Mouse (Mus musculus): Measurements from ENCODE around the gene Csnk2a1. TPM values are rescaled to one million over a fixed set of nuclear protein-coding genes. Genes with fewer than 3 reads are reported as not detected.

The Csnk2a1 gene
- 72.5 and 106 TPM in 2 replicates for polyA plus RNA-seq (2014; fragmentation: Nextera tagmentation; extraction: Ambion mirVana)

DNA sequence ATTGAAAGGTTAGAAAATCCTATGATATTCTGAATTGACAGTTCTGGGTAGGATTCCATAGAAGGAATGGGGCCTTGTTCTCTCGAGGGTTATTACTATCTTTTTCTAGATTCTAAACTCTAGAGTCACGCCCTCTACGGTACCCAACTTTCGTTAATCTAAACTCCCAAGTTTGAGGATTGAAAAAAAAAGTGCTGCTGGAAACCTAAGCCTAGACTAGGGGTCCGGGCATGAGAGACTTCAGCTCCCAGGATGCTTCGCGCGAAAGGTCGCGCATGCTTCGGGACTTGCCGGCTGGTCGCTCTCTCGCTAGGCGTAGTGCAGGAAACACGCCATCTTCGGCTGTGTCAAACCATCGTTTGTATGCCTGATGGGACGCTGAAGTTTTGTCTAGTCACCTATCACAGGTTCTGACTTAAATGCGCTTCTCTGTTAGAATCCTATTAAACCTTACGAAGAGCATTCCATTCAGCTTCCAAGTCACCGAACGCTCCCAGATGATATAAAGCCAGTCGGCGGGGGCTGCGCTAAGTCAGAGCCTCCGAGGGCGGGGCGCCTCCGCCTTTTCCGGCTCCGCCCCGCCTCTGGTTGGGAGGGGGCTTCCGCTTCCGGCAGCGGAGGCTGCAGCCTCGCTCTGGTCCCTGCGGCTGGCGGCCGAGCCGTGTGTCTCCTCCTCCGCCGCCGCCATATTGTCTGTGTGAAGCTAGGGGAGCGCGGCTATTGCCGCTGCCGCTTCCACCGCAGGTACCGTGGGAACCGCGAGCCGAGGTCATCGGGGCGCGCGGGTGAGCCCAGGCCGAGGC is at the start of gene Csnk2a1:
TSS of gene Csnk2a1 (plus strand) at position 592 of the 803 bp plus-strand sequence.
- peak within 1 kb of the TSS; percentile 85 for H3K4me2 ChIP-seq (ENCODE audit: low read length)
- H3K4me1 ChIP-seq (ENCODE audit: control insufficient read depth in 2 of 2, insufficient read depth in 2 of 2, low read length in 2 of 2) = peaks cover 4 to 22% of the 10 kb centered on the region in 2 experiments; a peak in 3 of 4 replicates
- peak within 1 kb of the TSS; percentile 97 for H3K9ac ChIP-seq (ENCODE audit: low read length)
- peak; percentile 92 for ATAC-seq (ENCODE audit: insufficient number of reproducible peaks, insufficient read depth, low FRiP score, low read depth)
- H3K36me3 ChIP-seq (ENCODE audit: control insufficient read depth, insufficient read depth, low read length) = no peaks in the 10 kb centered on the region
- H3K4me3 ChIP-seq (ENCODE audit: control insufficient read depth in 1 of 2, insufficient read depth in 1 of 2, low read depth in 1 of 2, low read length in 2 of 2) = peak within 1 kb of the TSS; percentile 62 to 95
- no peaks in the 10 kb centered on the region for H3K27me3 ChIP-seq (ENCODE audit: control insufficient read depth, insufficient read depth, low read length)
- peak within 1 kb of the TSS; percentile 91 to 99 for H3K27ac ChIP-seq (replicated peaks in 1 of 2; ENCODE audit: control insufficient read depth in 1 of 2, insufficient read depth in 1 of 2, low read depth in 2 of 2, low read length in 2 of 2)
- no peaks in the 10 kb centered on the region for H3K9me3 ChIP-seq (ENCODE audit: control insufficient read depth, low read length)
- WGBS = under 1% methylated on average over 52 of the region's 58 CpGs

DNA sequence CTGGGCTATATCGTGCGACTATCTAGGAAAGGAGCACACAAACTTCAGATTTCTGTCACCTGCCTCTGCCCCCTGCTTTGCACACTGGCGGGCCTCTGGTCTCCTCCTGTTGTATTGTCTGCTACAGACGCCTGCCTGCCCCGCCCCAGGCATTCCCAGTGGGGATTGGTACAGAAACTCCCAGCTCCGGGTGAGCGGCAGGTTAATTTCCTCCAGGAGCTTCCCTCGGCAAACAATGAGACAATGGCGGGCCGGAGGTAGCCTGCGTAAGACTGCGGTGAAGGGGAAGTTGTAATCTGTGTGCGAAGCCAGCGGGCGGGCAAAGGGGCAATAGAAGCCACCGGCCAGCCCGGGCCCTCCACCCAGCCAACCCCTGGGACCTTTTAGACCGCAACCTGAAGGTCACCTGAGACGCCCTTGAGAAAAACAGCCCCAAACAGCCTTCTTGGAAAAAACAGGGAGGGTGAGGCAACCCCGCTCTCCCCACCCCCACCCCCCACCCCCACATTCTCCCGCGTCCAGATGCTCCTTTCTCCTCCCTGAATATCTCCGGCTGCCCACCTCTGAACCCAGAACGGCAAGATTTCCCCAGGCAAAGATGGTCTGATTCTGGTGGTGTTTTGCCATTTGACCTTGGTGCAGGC is 49.4 kb upstream of the Csnk2a1 start:
- ATAC-seq (ENCODE audit: insufficient number of reproducible peaks, insufficient read depth, low FRiP score, low read depth) = peak; percentile 38; the same call in 1 of the 2 replicates
- 21% methylated on average over 24 of the region's 24 CpGs for WGBS
- Histone ChIP-seq H3K4me3 (ENCODE audit: control insufficient read depth in 1 of 2, insufficient read depth in 1 of 2, low read depth in 1 of 2, low read length in 2 of 2) (no peak overlapping the region), H3K9me3 (ENCODE audit: control insufficient read depth, low read length) (no peaks in the 10 kb centered on the region), H3K4me2 (ENCODE audit: low read length) (peak overlapping the region; percentile 29), H3K27ac (replicated peaks in 1 of 2; ENCODE audit: control insufficient read depth in 1 of 2, insufficient read depth in 1 of 2, low read depth in 2 of 2, low read length in 2 of 2) (no peak overlapping the region; a peak in 1 of 4 replicates), H3K27me3 (ENCODE audit: control insufficient read depth, insufficient read depth, low read length) (no peaks in the 10 kb centered on the region), H3K36me3 (ENCODE audit: control insufficient read depth, insufficient read depth, low read length) (no peaks in the 10 kb centered on the region), H3K9ac (ENCODE audit: low read length) (no peak overlapping the region), H3K4me1 (ENCODE audit: control insufficient read depth in 2 of 2, insufficient read depth in 2 of 2, low read length in 2 of 2) (peaks cover 4% of the 10 kb centered on the region in 2 experiments; a peak in 2 of 4 replicates)

DNA sequence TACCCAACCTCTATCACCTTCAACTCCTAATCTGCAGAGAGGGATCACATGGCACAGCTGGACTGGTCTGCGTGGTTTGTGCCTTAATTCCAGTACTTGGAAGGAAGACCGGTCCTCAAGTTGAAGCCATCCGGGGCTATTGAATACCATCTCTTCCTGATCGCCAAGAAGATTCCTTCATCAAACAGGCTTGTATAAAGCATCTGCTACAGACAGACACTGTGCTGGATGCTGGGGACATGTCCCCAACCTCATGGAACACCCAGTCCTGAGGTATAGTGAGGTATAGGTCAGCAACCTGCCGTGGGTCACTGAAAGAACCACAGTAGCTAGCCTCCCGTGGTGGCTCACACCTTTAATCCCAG is 48.9 kb upstream of the Csnk2a1 start:
- Histone ChIP-seq H3K4me3 (ENCODE audit: control insufficient read depth in 1 of 2, insufficient read depth in 1 of 2, low read depth in 1 of 2, low read length in 2 of 2) (no peak overlapping the region), H3K4me2 (ENCODE audit: low read length) (peak overlapping the region; percentile 29; the same call in 1 of the 2 replicates), H3K27ac (replicated peaks in 1 of 2; ENCODE audit: control insufficient read depth in 1 of 2, insufficient read depth in 1 of 2, low read depth in 2 of 2, low read length in 2 of 2) (no peak overlapping the region; a peak in 1 of 4 replicates), H3K36me3 (ENCODE audit: control insufficient read depth, insufficient read depth, low read length) (no peaks in the 10 kb centered on the region), H3K27me3 (ENCODE audit: control insufficient read depth, insufficient read depth, low read length) (no peaks in the 10 kb centered on the region), H3K9me3 (ENCODE audit: control insufficient read depth, low read length) (no peaks in the 10 kb centered on the region), H3K9ac (ENCODE audit: low read length) (no peak overlapping the region), H3K4me1 (ENCODE audit: control insufficient read depth in 2 of 2, insufficient read depth in 2 of 2, low read length in 2 of 2) (peaks cover 4% of the 10 kb centered on the region in 2 experiments; a peak in 2 of 4 replicates)
- 70% methylated on average over 6 of the region's 6 CpGs for WGBS
- ATAC-seq (ENCODE audit: insufficient number of reproducible peaks, insufficient read depth, low FRiP score, low read depth) = no peak

DNA sequence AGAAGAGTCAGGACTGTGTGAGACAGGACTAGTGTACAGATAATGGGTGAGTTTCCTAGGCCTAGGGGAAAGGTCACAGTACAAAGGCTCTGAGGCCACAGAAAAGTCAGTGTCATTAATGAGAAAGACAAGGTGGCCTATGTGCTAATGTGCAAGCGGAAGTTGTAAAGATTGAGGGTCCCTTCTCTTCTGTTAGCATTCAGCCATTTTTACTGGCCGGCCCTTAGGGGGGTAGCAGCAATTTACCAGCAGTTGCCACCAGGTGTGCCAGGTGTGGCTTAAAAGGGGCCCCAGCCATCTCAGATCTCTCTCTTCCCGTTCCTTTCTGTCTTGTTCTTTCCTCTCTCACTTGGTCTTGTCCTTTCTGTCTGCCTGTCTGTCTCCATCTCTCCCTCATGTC is 48.3 kb upstream of the Csnk2a1 start:
- Histone ChIP-seq H3K27me3 (ENCODE audit: control insufficient read depth, insufficient read depth, low read length) (no peaks in the 10 kb centered on the region), H3K4me2 (ENCODE audit: low read length) (no peak overlapping the region), H3K36me3 (ENCODE audit: control insufficient read depth, insufficient read depth, low read length) (no peaks in the 10 kb centered on the region), H3K9ac (ENCODE audit: low read length) (no peak overlapping the region), H3K4me1 (ENCODE audit: control insufficient read depth in 2 of 2, insufficient read depth in 2 of 2, low read length in 2 of 2) (peaks cover 4% of the 10 kb centered on the region in 2 experiments; a peak in 2 of 4 replicates), H3K27ac (replicated peaks in 1 of 2; ENCODE audit: control insufficient read depth in 1 of 2, insufficient read depth in 1 of 2, low read depth in 2 of 2, low read length in 2 of 2) (no peak overlapping the region), H3K9me3 (ENCODE audit: control insufficient read depth, low read length) (no peaks in the 10 kb centered on the region), H3K4me3 (ENCODE audit: control insufficient read depth in 1 of 2, insufficient read depth in 1 of 2, low read depth in 1 of 2, low read length in 2 of 2) (no peak overlapping the region)
- ATAC-seq (ENCODE audit: insufficient number of reproducible peaks, insufficient read depth, low FRiP score, low read depth) = no peak
- WGBS = 82% methylated on average over 3 of the region's 3 CpGs

DNA sequence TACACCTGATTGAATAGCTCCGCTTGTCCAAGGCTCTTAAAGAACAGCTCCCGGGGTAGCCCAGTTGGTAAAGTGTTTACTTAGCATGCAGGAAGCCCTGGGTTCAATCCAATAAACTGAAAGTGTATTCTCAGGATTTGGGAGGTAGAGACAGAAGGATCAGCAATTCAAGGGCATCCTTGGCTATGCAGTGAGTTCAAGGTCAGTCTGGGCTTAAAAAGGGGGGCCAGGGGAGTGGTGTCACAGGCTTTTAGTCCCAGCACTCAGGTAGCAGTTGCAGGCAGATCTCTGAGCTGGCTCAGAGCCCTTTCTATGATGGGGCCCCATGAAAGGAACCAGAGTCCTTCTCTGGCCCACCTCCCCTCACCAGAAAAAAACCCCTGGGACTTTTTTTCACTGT is 47.3 kb upstream of the Csnk2a1 start:
- Histone ChIP-seq H3K36me3 (ENCODE audit: control insufficient read depth, insufficient read depth, low read length) (no peaks in the 10 kb centered on the region), H3K9me3 (ENCODE audit: control insufficient read depth, low read length) (no peaks in the 10 kb centered on the region), H3K27ac (replicated peaks in 1 of 2; ENCODE audit: control insufficient read depth in 1 of 2, insufficient read depth in 1 of 2, low read depth in 2 of 2, low read length in 2 of 2) (no peak overlapping the region), H3K4me1 (ENCODE audit: control insufficient read depth in 2 of 2, insufficient read depth in 2 of 2, low read length in 2 of 2) (peaks cover 4% of the 10 kb centered on the region in 2 experiments; a peak in 2 of 4 replicates), H3K9ac (ENCODE audit: low read length) (no peak overlapping the region), H3K4me2 (ENCODE audit: low read length) (no peak overlapping the region), H3K4me3 (ENCODE audit: control insufficient read depth in 1 of 2, insufficient read depth in 1 of 2, low read depth in 1 of 2, low read length in 2 of 2) (no peak overlapping the region), H3K27me3 (ENCODE audit: control insufficient read depth, insufficient read depth, low read length) (no peaks in the 10 kb centered on the region)
- no peak for ATAC-seq (ENCODE audit: insufficient number of reproducible peaks, insufficient read depth, low FRiP score, low read depth)
- 76% methylated on average over 2 of the region's 2 CpGs for WGBS

DNA sequence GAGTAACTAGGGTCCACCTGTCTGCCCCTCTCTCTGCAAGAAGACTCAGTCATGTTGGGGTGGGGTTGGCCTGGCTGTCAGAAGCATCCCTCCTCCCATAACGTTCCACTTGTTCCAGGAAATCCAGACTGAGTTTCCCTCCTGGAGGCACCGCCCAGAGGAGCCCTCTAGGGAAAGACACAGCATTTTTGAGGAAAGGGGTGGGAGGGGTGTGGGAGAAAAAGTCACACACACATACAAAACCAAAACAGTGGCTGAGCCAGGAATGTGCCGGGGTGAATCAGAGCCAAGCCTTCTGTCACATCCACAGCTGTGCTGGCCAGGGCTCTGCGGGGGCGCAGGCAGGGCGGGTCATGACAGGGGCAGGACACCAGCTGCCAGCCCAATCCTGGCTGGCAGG is 46.3 kb upstream of the Csnk2a1 start:
- Histone ChIP-seq H3K9me3 (ENCODE audit: control insufficient read depth, low read length) (no peaks in the 10 kb centered on the region), H3K27me3 (ENCODE audit: control insufficient read depth, insufficient read depth, low read length) (no peaks in the 10 kb centered on the region), H3K4me1 (ENCODE audit: control insufficient read depth in 2 of 2, insufficient read depth in 2 of 2, low read length in 2 of 2) (peaks cover 4% of the 10 kb centered on the region in 2 experiments; a peak in 2 of 4 replicates), H3K4me3 (ENCODE audit: control insufficient read depth in 1 of 2, insufficient read depth in 1 of 2, low read depth in 1 of 2, low read length in 2 of 2) (no peak overlapping the region), H3K4me2 (ENCODE audit: low read length) (no peak overlapping the region), H3K9ac (ENCODE audit: low read length) (no peak overlapping the region), H3K36me3 (ENCODE audit: control insufficient read depth, insufficient read depth, low read length) (no peaks in the 10 kb centered on the region), H3K27ac (replicated peaks in 1 of 2; ENCODE audit: control insufficient read depth in 1 of 2, insufficient read depth in 1 of 2, low read depth in 2 of 2, low read length in 2 of 2) (peak overlapping the region in 1 of 2 experiments; percentile 55; a peak in 2 of 4 replicates)
- peak; percentile 74 for ATAC-seq (ENCODE audit: insufficient number of reproducible peaks, insufficient read depth, low FRiP score, low read depth)
- WGBS = 61% methylated on average over 6 of the region's 6 CpGs

DNA sequence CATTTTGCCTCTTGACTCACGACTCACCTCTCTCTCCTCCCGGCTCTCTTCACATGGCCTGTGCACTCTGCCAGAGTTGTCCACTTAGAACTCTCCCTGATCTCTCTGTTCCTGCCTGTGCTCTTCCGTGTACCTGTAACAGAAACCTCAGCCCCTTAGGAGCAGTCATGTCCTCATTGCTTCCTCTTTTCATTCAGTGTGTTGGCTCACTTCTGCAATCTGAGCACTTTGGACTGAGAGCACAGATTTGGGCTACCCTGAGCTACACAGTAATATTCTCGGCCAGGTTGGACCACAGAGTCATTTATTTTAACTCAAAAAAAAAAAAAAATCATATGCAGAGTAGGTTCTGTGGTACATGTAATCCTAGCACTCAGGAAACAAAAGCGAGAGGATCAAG is 39.5 kb upstream of the Csnk2a1 start:
- H3K36me3 ChIP-seq (ENCODE audit: control insufficient read depth, insufficient read depth, low read length) = no peaks in the 10 kb centered on the region
- ATAC-seq (ENCODE audit: insufficient number of reproducible peaks, insufficient read depth, low FRiP score, low read depth) = no peak
- H3K4me2 ChIP-seq (ENCODE audit: low read length) = no peak overlapping the region
- no peaks in the 10 kb centered on the region for H3K9me3 ChIP-seq (ENCODE audit: control insufficient read depth, low read length)
- H3K4me1 ChIP-seq (ENCODE audit: control insufficient read depth in 2 of 2, insufficient read depth in 2 of 2, low read length in 2 of 2) = peaks cover 13 to 15% of the 10 kb centered on the region in 2 experiments
- no peak overlapping the region for H3K9ac ChIP-seq (ENCODE audit: low read length)
- no peaks in the 10 kb centered on the region for H3K27me3 ChIP-seq (ENCODE audit: control insufficient read depth, insufficient read depth, low read length)
- 77% methylated on average over 5 of the region's 5 CpGs for WGBS
- H3K4me3 ChIP-seq (ENCODE audit: control insufficient read depth in 1 of 2, insufficient read depth in 1 of 2, low read depth in 1 of 2, low read length in 2 of 2) = no peak overlapping the region
- no peak overlapping the region for H3K27ac ChIP-seq (replicated peaks in 1 of 2; ENCODE audit: control insufficient read depth in 1 of 2, insufficient read depth in 1 of 2, low read depth in 2 of 2, low read length in 2 of 2)

All from heart, embryonic 14.5 days (tissue).